Mouse (Mus musculus): ENCODE results near the gene Olfr1412.

DNA sequence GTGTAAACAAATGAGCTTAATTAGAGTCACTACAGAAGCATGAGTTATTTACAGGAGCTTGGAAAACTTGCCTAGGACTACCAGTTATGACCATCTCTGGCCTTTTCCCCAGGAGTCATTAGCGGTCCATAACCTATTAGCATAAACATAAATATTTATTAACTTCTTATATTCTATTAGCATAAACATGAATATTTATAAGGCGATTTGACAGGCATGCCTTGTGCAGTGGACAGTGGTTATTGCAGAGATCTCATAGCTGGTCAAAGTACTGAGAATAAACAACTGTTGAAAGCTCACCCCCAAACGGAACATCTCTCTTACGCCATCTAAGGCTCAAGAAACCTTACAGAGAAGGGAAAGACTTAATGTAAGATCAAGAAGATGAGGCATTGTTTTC, 27.6 kb downstream of the Olfr1412 start:
- TF ChIP-seq CTCF (IDR thresholded peaks at IDR 0.05; ENCODE audit: borderline replicate concordance, insufficient read depth, low read depth, low read length) (no peak), POLR2A (IDR thresholded peaks at IDR 0.05; ENCODE audit: borderline replicate concordance, insufficient read depth, low read length) (no peak)
